ENCODE assay signal across 14 mouse cellular contexts in genomic region chr15:27967128-27967876, GRCm38 (mm10). TPM values are rescaled to one million over a fixed set of nuclear protein-coding genes. Genes with fewer than 3 reads are reported as not detected.
DNase-seq lines count a peak whose midpoint lies in the region; ATAC-seq and TF ChIP-seq lines count a peak whose summit lies in the region.
"Had no signal": no experiment of that assay in that cellular context is flagged by ENCODE, and none has a peak within 500 bp of the region (broad histone marks: within the 10 kb centered on the region; RNA-seq: fewer than 3 reads in every experiment).

No protein-coding gene starts in this region.

- no peak overlapping the region for H3K4me2 ChIP-seq in hindbrain, embryonic 12.5 days (replicated peaks)
- no peak overlapping the region for H3K4me2 ChIP-seq in hindbrain, postnatal 0 days (ENCODE audit: low read depth, low read length)
- 0 out of 2 replicates have a peak overlapping the region, but pooled peaks have one; percentile 21 for H3K4me2 ChIP-seq in embryonic facial prominence, embryonic 15.5 days (replicated peaks)
- no peak overlapping the region for H3K4me2 ChIP-seq in myocyte (ENCODE audit: low read depth)
- H3K4me2 ChIP-seq: lung, embryonic 14.5 days had no signal

- H3K79me2 ChIP-seq in myocyte (ENCODE audit: control insufficient read depth, insufficient read depth), result peaks cover 98% of the 10 kb centered on the region

- peak; percentile 55 for ATAC-seq in hindbrain, embryonic 12.5 days (ENCODE audit: low FRiP score)
- ATAC-seq in hindbrain, postnatal 0 days, result no peak
- ATAC-seq in embryonic facial prominence, embryonic 15.5 days (ENCODE audit: insufficient number of reproducible peaks, low FRiP score, low TSS enrichment, low read depth), result no peak; the same call in 1 of the 2 replicates
- ATAC-seq: activated CD4-positive, CD25-positive, alpha-beta regulatory T cell, adult 4 months; forebrain, postnatal 0 days had no signal

- no peaks in the 10 kb centered on the region for H3K27me3 ChIP-seq in hindbrain, embryonic 12.5 days
- no peaks in the 10 kb centered on the region for H3K27me3 ChIP-seq in hindbrain, postnatal 0 days (ENCODE audit: insufficient read depth, low read length)
- H3K27me3 ChIP-seq in E14TG2a.4 (ENCODE audit: insufficient read depth, low read length) (0 out of 2 replicates have a peak, but pooled peaks cover 3% of the 10 kb centered on the region), myocyte (ENCODE audit: control insufficient read depth, insufficient read depth, insufficient read length) (no peaks in the 10 kb centered on the region)
- no peaks in the 10 kb centered on the region for H3K27me3 ChIP-seq in embryonic facial prominence, embryonic 15.5 days

- no peak overlapping the region for H3ac ChIP-seq in myocyte (ENCODE audit: control insufficient read depth, insufficient read length)

- H3K4me3 ChIP-seq in hindbrain, embryonic 12.5 days, result no peak overlapping the region
- no peak overlapping the region for H3K4me3 ChIP-seq in hindbrain, postnatal 0 days (ENCODE audit: low read length)
- H3K4me3 ChIP-seq in E14TG2a.4 (replicated peaks; ENCODE audit: low read length) (peak overlapping the region; percentile 59), myocyte (no peak overlapping the region)
- no peak overlapping the region for H3K4me3 ChIP-seq in embryonic facial prominence, embryonic 15.5 days (replicated peaks)

- no peak for TF ChIP-seq POLR2A in myocyte (IDR thresholded peaks at IDR 0.05; ENCODE audit: insufficient read length, low read depth)

- DNase-seq in hindbrain, postnatal 0 days (ENCODE audit: low spot score), result no peak
- DNase-seq in spleen, postnatal 4 days (ENCODE audit: low spot score in 2 of 2), result no peak
- DNase-seq in adrenal gland, adult 8-10 months, result no peak
- DNase-seq: cerebellum, adult 11-12 months; forebrain, postnatal 0 days; gastrocnemius, postnatal 36 days; layer of hippocampus, adult 9-11 months; lung, embryonic 14.5 days had no signal

- TF ChIP-seq CTCF in hindbrain, postnatal 0 days (IDR thresholded peaks at IDR 0.05; ENCODE audit: low read depth), result no peak
- no peak for TF ChIP-seq CTCF in E14TG2a.4 (conservative IDR thresholded peaks at IDR 0.05; ENCODE audit: low read length)

- H3K9me3 ChIP-seq in hindbrain, embryonic 12.5 days (replicated peaks), result no peaks in the 10 kb centered on the region
- H3K9me3 ChIP-seq in hindbrain, postnatal 0 days (ENCODE audit: low read length), result no peaks in the 10 kb centered on the region
- H3K9me3 ChIP-seq in E14TG2a.4 (ENCODE audit: low read length), result no peaks in the 10 kb centered on the region
- no peaks in the 10 kb centered on the region for H3K9me3 ChIP-seq in embryonic facial prominence, embryonic 15.5 days (replicated peaks)

- WGBS in hindbrain, embryonic 12.5 days, result 78% methylated on average over 14 of the region's 14 CpGs
- WGBS in hindbrain, postnatal 0 days, result 67% methylated on average over 14 of the region's 14 CpGs
- WGBS in embryonic facial prominence, embryonic 15.5 days, result 68% methylated on average over 14 of the region's 14 CpGs

- H3K4me1 ChIP-seq in hindbrain, embryonic 12.5 days, result peaks cover 42% of the 10 kb centered on the region
- H3K4me1 ChIP-seq in hindbrain, postnatal 0 days (ENCODE audit: insufficient read depth, low read length), result peaks cover 13% of the 10 kb centered on the region
- peaks cover 21% of the 10 kb centered on the region for H3K4me1 ChIP-seq in E14TG2a.4 (replicated peaks; ENCODE audit: low read depth, low read length)
- H3K4me1 ChIP-seq in embryonic facial prominence, embryonic 15.5 days, result peaks cover 22% of the 10 kb centered on the region

- no peaks in the 10 kb centered on the region for H3K36me3 ChIP-seq in hindbrain, embryonic 12.5 days
- no peaks in the 10 kb centered on the region for H3K36me3 ChIP-seq in hindbrain, postnatal 0 days (ENCODE audit: insufficient read depth, low read length)
- H3K36me3 ChIP-seq in E14TG2a.4 (ENCODE audit: insufficient read depth, low read length), result no peaks in the 10 kb centered on the region
- H3K36me3 ChIP-seq in embryonic facial prominence, embryonic 15.5 days, result no peaks in the 10 kb centered on the region
- H3K36me3 ChIP-seq in myocyte (ENCODE audit: control insufficient read depth, insufficient read depth), result peaks cover 4% of the 10 kb centered on the region

- H3K9ac ChIP-seq in hindbrain, embryonic 12.5 days, result no peak overlapping the region
- H3K9ac ChIP-seq in hindbrain, postnatal 0 days (replicated peaks; ENCODE audit: low read length), result no peak overlapping the region
- no peak overlapping the region for H3K9ac ChIP-seq in embryonic facial prominence, embryonic 15.5 days
- H3K9ac ChIP-seq: forebrain, postnatal 0 days; lung, embryonic 14.5 days had no signal

- no peak overlapping the region for H3K27ac ChIP-seq in hindbrain, embryonic 12.5 days
- no peak overlapping the region for H3K27ac ChIP-seq in hindbrain, postnatal 0 days
- H3K27ac ChIP-seq in embryonic facial prominence, embryonic 15.5 days (replicated peaks), result no peak overlapping the region
- H3K27ac ChIP-seq: kidney, postnatal 0 days had no signal

TF ChIP-seq in myocyte, 11 proteins besides CTCF, POLR2A, EP300 and RAD21:
- TF ChIP-seq POLR2AphosphoS2 (IDR thresholded peaks at IDR 0.05; ENCODE audit: insufficient read length, low read depth) (peak; percentile 49), E2F4 (IDR thresholded peaks at IDR 0.05; ENCODE audit: insufficient read depth) (no peak)

RNA-seq across cellular contexts. Expression of gene Trio, which starts 58.3 kb away (rescaled TPM):
- polyA plus RNA-seq in hindbrain, embryonic 12.5 days (2016; fragmentation: Nextera tagmentation; extraction: Ambion mirVana), result 48.5 and 51.2 TPM in 2 replicates
- 188 and 197 TPM in 2 replicates for total RNA-seq in hindbrain, postnatal 0 days (2014; rRNA removed)
- polyA plus RNA-seq in hindbrain, postnatal 0 days (2015; fragmentation: Nextera tagmentation; extraction: Ambion mirVana), result 19.9 and 24.0 TPM in 2 replicates
- 45.3 and 54.5 TPM in 2 replicates for polyA plus RNA-seq in embryonic facial prominence, embryonic 15.5 days (2015; fragmentation: Nextera tagmentation; extraction: Ambion mirVana)
- 56.3 TPM for polyA plus RNA-seq in myocyte (2012; fragmentation: generic; extraction: Trizol)
- total RNA-seq in adrenal gland, adult 8-10 months (2022), result 10 to 100 TPM; 57.9 to 84.0 (median 69.8) TPM
